Mouse (Mus musculus) layer of hippocampus, adult 9-10 months (tissue): ENCODE measurements around the gene Ramp1.

Experiments
- DNase-seq: peaks from one replicate; pipeline ENCODE4 v3.0.0; 2022; ENCODE audit warnings: low spot score

The Ramp1 gene

DNA sequence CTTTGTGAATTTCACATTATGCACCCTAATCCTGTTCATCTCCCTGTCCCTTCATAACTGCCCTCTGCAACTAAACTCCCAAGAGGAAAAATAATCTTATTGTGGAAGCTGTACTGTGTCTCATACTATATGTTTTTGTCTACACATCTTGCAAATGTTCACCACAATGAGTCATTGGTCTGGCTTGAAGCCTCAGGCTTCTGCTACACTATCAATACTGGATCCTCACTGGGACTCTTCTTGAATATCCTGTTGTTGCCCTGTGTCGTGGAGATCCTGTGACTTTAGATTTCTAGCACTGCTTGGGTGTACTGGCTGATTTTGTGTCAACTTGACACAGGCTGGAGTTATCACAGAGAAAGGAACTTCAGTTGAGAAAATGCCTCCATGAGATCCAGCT, 60.2 kb downstream of the Ramp1 start:
- DNase-seq, result no peak

DNA sequence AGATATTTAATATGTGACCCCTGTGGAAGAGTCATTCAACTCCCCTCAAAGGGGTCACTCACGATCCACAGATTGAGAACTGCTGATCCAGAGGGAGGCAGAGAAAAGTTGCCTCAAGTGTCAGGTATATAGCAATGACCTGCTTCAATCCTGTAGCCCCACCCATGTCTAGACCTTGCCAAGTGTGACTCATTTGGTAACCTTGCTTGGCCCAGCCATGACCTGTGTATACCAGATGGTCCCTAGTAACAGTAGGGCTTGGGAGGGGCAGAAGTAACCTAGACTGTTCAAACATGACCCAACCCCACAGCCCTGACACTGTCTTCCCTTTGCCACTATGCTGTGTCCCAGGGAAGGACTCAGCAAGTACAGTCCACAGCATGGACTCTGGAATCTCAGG, 61.1 kb downstream of the Ramp1 start:
- DNase-seq, result no peak

DNA sequence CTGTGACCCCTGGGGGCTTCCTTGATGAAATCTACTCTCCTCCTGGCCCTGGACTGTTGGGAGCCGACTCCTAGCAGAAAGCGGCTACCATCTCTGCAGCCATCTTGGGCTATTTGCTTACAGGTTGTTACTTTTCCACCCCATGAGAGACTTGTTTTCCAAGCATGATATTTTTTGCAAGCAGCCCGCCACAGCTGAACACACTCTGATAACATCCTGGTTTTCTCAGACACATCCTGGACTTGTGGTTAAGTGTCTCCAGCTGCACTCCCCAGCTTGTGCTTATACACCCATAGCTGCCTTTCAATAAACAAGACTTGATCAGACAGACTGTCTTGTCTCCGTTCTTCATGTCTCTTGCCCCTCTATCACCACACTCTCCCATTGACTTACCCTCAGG, 61.6 kb downstream of the Ramp1 start:
- DNase-seq, result no peak

- DNase-seq, result no peak
Measured at GRCm38 (mm10) chr1:91248242-91248641, 68.6 kb downstream of the Ramp1 start.

GRCm38 (mm10) chr1:91248970-91249369, 69.3 kb downstream of the Ramp1 start:
- DNase-seq, result no peak

GRCm38 (mm10) chr1:91249564-91250414, 70.2 kb downstream of the Ramp1 start, which contains the start of gene Ube2f:
Gene Ube2f, plus strand, starts transcription at chr1:91250304.
- peak; percentile 90 for DNase-seq

DNA sequence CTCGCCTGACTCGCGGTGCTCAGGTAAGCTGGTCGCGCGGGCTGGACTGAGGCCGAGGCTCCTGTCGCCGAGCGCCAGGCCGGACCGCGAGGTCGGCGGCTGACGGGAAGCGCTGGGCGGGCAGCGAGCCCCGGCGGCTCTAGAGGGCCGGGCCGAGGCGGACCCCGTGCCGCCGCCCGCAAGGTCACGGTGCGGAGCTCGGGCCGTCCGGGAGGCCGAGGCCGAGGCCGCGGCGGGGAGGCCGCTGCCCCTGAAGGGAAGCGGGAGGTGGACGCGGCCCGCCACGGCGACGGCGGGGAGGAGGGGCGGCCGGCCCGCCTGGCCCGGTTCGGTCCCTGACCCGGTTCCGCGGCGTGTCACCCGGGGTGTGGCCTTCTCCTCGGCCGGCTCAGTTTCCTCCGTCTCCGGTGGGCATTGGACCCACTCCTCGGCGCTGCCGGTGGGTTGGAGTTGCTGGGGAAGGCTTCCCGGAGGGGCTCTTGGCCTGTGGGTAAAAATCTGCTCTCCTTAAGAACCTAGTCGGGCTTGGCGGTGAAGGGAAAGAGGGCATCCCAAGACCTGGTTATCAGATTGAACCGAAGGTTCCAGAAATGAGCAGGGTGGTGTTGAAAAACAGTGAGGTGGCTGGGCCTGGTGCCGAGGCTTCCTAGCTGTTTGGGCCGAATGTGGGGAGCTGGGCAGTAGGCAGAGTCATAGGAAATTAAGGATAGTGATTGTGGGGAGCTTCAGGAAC, 71.0 kb downstream of the Ramp1 start:
- no peak for DNase-seq

- DNase-seq, result no peak
Measured at GRCm38 (mm10) chr1:91251148-91251650, 71.6 kb downstream of the Ramp1 start.

GRCm38 (mm10) chr1:91251927-91252326, 72.3 kb downstream of the Ramp1 start:
- no peak for DNase-seq

DNA sequence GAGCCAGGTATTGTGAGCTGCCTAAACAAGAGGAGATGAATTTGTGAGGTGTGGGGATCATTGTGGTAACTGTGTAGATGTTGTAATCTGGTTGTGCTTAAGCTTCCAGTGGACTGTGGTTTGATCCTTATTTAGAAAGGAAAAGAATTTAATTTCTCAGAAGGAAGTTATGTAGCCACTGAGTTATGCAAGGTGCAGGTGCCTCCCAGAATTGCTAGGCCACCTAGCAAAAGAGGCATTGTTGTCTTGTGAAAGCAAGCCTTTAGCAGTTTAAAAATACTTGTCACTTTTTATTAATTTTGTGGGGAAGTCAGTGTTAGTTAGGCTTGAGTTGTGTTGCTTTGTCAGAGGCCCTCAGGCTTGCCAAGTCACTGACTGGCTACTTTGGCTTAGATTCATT, 78.3 kb downstream of the Ramp1 start:
- DNase-seq, result no peak

DNA sequence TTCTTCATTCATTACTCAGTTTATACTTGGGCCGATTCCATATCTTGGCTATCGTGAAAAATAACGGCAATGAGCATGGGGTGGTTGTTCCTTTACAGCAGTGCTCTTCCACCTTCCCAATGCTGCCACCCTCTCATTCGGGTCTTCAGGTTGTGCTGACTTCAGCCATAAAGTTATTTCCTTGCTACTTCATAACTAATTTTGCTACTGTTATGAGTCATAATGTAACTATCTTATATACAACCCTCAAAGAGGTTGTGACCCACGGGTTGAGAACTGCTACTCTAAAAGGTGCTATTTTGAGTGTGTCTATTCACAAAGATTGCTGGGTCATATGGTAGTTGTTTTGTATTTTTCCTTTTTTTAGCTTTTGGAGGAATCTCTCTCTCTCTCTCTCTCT, 80.2 kb downstream of the Ramp1 start:
- DNase-seq, result no peak

DNA sequence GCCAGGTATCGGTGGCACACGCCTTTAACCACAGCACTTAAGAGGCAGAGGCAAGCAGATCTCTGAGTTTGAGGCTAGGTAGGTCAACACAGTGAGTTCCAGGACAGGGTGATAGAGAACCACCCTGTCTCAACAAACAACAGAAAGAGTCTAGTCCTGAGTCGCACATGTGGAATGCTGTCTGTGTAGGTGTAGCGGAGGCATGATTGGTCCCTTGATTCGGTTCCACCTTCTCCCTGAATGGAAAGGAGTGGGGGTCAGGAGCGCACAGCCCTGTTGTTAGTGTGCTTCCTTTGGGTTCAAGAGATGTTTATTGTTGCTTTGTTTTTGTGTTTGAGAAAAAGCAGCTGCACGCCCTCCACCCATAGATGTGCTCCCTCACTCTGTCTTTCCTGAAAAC, 82.9 kb downstream of the Ramp1 start:
- DNase-seq, result no peak

DNA sequence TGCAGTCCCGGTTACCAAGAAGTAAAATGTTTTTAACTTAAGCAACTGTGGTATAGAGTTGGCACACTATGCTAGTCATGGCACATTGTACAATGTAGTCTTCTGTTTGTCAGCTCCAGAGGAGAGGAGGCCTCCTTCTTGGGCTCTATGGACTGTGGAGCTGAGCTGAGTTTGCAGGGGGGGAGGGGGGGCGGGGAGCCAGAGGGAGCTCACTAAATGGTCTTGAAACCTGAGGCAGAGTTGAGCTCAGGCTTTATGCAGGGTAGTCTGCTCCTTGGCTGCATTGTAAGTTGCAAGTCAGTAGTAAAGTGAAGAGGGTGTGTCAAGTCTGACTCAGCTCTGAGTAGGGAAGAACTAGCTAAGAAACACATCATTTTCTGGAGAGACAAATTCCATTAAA, 92.6 kb downstream of the Ramp1 start:
- no peak for DNase-seq
